Mouse (Mus musculus) midbrain, embryonic 12.5 days (tissue): ENCODE measurements at regions not wholly inside any gene's neighbourhood (a gene's known extent, or its start where the extent isn't known, plus 50 kb on each side); places are given as distances from the start of the nearest gene placed in this dataset.
A peak's percentile ranks its signal among the peaks of the same experiment; 100 is the strongest.
"Not testable (repeated sequence)": the region's sequence is repeated elsewhere in the genome, so short reads cannot be mapped to it uniquely, and the experiment has no call there.

ENCODE experiments used
- ATAC-seq: fragments of 200-750 bp; cut with Nextera tagmentation; 2 replicates; pipeline ENCODE4 v1.8.0; 2017; ENCODE audit warnings: low read depth, moderate TSS enrichment, moderate library complexity; ENCODE audit not compliant: low FRiP score
- H3K27ac ChIP-seq: fragments of 300-500 bp; sonication (generic); replicated peaks from 2 replicates; pipeline ENCODE4 v1.5.1; 2016; ENCODE audit warnings: mild to moderate bottlenecking
- H3K27me3 ChIP-seq: fragments of 300-500 bp; sonication (generic); 2 replicates; pipeline ENCODE4 v1.6.1; 2016; ENCODE audit warnings: mild to moderate bottlenecking
- H3K36me3 ChIP-seq: fragments of 300-500 bp; sonication (generic); 2 replicates; pipeline ENCODE4 v1.6.1; 2016
- H3K4me1 ChIP-seq: fragments of 300-500 bp; sonication (generic); 2 replicates; pipeline ENCODE4 v1.6.1; 2016
- H3K4me2 ChIP-seq: fragments of 300-500 bp; sonication (generic); replicated peaks from 2 replicates; pipeline ENCODE4 v1.6.1; 2016; ENCODE audit warnings: mild to moderate bottlenecking, moderate library complexity
- H3K4me3 ChIP-seq: fragments of 300-500 bp; sonication (generic); 2 replicates; pipeline ENCODE4 v1.5.1; 2016; ENCODE audit warnings: mild to moderate bottlenecking
- H3K9ac ChIP-seq: fragments of 300-500 bp; sonication (generic); replicated peaks from 2 replicates; pipeline ENCODE4 v1.6.1; 2016; ENCODE audit warnings: mild to moderate bottlenecking, moderate library complexity
- H3K9me3 ChIP-seq: fragments of 300-500 bp; sonication (generic); 2 replicates; pipeline ENCODE4 v1.6.1; 2016; ENCODE audit warnings: mild to moderate bottlenecking
- WGBS: fragments of 180-500 bp; shearing (Covaris S2); methylation state at CpG from one replicate; pipeline ENCODE4 v1.1.7; 2016; 5-methylcytosine and 5-hydroxymethylcytosine counted together

GRCm38 (mm10) chr3:133672742-133673447 lies 128.0 kb upstream of the Tet2 start:
- no peak overlapping the region for H3K9ac ChIP-seq
- no peak overlapping the region for H3K4me2 ChIP-seq
- no peak overlapping the region for H3K27ac ChIP-seq
- no peaks in the 10 kb centered on the region for H3K36me3 ChIP-seq
- no peaks in the 10 kb centered on the region for H3K27me3 ChIP-seq
- H3K9me3 ChIP-seq: no peaks in the 10 kb centered on the region
- no peak overlapping the region for H3K4me3 ChIP-seq
- ATAC-seq: no peak
- 80% methylated on average over 10 of the region's 10 CpGs for WGBS
- H3K4me1 ChIP-seq: 0 out of 2 replicates have a peak, but pooled peaks cover 2% of the 10 kb centered on the region

GRCm38 (mm10) chr3:133677892-133678291 lies 133.0 kb upstream of the Tet2 start:
- Histone ChIP-seq H3K4me3 (no peak overlapping the region), H3K27me3 (no peaks in the 10 kb centered on the region), H3K36me3 (no peaks in the 10 kb centered on the region), H3K9me3 (no peaks in the 10 kb centered on the region), H3K4me2 (no peak overlapping the region), H3K9ac (no peak overlapping the region), H3K4me1 (0 out of 2 replicates have a peak, but pooled peaks cover 2% of the 10 kb centered on the region), H3K27ac (no peak overlapping the region)
- WGBS: 97% methylated on average over 1 of the region's 1 CpGs
- no peak for ATAC-seq

- H3K27me3 ChIP-seq: no peaks in the 10 kb centered on the region
- H3K4me3 ChIP-seq: no peak overlapping the region
- WGBS: 84% methylated on average over 1 of the region's 1 CpGs
- no peaks in the 10 kb centered on the region for H3K9me3 ChIP-seq
- no peak overlapping the region for H3K4me2 ChIP-seq
- H3K36me3 ChIP-seq: no peaks in the 10 kb centered on the region
- no peak overlapping the region for H3K9ac ChIP-seq
- ATAC-seq: no peak
- no peaks in the 10 kb centered on the region for H3K4me1 ChIP-seq
- H3K27ac ChIP-seq: no peak overlapping the region
These were observed 135.0 kb upstream of the Tet2 start for GRCm38 (mm10) chr3:133679891-133680290.

DNA sequence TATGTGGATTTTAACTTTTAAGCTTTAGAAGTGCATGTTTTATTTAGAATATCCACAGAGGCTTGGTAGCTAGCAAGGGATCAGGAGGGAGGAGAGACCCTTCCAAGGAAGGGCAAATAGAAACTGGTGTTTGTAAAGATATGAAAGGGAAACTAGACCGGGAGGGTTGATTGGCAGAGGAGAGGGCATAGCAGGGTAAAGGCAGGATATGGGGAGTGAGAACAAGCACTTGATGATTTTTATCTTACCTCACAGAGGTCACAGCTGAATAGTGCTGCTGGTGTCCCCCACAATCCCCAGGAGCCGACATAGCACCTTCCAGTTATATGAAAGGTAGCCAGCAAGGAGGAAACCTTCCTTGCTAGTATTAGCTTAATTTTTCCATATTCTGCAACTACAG lies 135.4 kb upstream of the Tet2 start:
- H3K27ac ChIP-seq: no peak overlapping the region
- H3K4me1 ChIP-seq: no peaks in the 10 kb centered on the region
- H3K27me3 ChIP-seq: no peaks in the 10 kb centered on the region
- no peaks in the 10 kb centered on the region for H3K9me3 ChIP-seq
- ATAC-seq: no peak
- H3K36me3 ChIP-seq: no peaks in the 10 kb centered on the region
- 90% methylated on average over 2 of the region's 2 CpGs for WGBS
- no peak overlapping the region for H3K9ac ChIP-seq
- H3K4me2 ChIP-seq: no peak overlapping the region
- no peak overlapping the region for H3K4me3 ChIP-seq

GRCm38 (mm10) chr3:133680805-133681204 lies 135.9 kb upstream of the Tet2 start:
- H3K4me1 ChIP-seq: no peaks in the 10 kb centered on the region
- no peaks in the 10 kb centered on the region for H3K9me3 ChIP-seq
- H3K36me3 ChIP-seq: no peaks in the 10 kb centered on the region
- ATAC-seq: no peak
- 83% methylated on average over 3 of the region's 3 CpGs for WGBS
- H3K27me3 ChIP-seq: no peaks in the 10 kb centered on the region
- no peak overlapping the region for H3K4me3 ChIP-seq
- no peak overlapping the region for H3K9ac ChIP-seq
- H3K4me2 ChIP-seq: no peak overlapping the region
- H3K27ac ChIP-seq: no peak overlapping the region

DNA sequence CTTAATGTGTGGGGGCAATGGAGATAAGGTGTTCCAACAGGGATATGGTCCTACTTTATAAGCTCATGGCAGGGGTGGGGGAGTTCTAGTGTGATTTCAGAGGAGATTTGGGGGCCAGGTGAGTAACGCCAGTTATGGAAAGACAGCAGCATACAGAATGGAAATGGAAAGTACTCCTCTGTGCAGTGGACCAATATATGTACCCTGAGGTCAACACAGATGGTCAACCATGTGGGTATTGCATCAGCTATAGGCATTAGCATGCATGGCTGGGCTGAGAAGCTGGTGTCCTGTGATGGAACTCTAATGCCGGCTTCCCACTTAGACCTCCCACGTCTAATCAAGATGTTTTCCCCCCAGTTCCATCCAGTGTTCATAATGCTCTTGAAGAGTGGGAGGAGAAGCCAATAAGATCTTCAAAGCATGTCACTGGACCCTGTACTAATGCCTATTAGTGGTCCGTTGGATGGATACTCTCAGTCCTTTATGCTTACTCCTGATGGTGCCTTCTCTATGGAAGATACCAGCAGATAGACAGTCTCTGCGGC lies 139.3 kb upstream of the Tet2 start:
- no peaks in the 10 kb centered on the region for H3K27me3 ChIP-seq
- no peaks in the 10 kb centered on the region for H3K4me1 ChIP-seq
- 80% methylated on average over 5 of the region's 5 CpGs for WGBS
- H3K4me2 ChIP-seq: no peak overlapping the region
- H3K4me3 ChIP-seq: no peak overlapping the region
- no peaks in the 10 kb centered on the region for H3K9me3 ChIP-seq
- H3K9ac ChIP-seq: no peak overlapping the region
- ATAC-seq: no peak
- H3K36me3 ChIP-seq: no peaks in the 10 kb centered on the region
- no peak overlapping the region for H3K27ac ChIP-seq

DNA sequence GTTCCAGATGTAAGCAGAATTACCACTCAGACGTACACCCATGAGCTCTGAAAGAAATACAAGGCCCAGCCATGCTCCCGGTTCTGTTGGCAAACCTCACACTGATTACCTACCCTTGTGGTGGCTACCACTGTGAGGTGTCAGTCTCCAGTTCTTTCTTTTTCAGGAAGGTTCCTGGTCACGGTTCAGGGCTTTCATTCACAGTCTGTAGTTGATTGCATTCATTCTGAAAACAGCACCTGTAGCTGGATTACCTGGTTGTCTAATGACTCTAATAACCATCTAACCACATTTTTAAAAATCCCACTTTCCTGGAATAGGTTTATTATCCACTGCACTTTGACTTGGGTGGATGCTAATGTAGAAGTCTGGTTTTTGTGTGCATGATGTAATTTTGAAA lies 139.8 kb upstream of the Tet2 start:
- Histone ChIP-seq H3K9ac (no peak overlapping the region), H3K4me1 (no peaks in the 10 kb centered on the region), H3K27me3 (no peaks in the 10 kb centered on the region), H3K27ac (no peak overlapping the region), H3K4me2 (no peak overlapping the region), H3K4me3 (no peak overlapping the region), H3K9me3 (no peaks in the 10 kb centered on the region), H3K36me3 (no peaks in the 10 kb centered on the region)
- 0 out of 2 replicates have a peak, but pooled peaks have one; percentile 27 for ATAC-seq
- 76% methylated on average over 3 of the region's 3 CpGs for WGBS

GRCm38 (mm10) chr3:133685393-133685792 lies 140.5 kb upstream of the Tet2 start:
- H3K36me3 ChIP-seq: no peaks in the 10 kb centered on the region
- no peak overlapping the region for H3K9ac ChIP-seq
- H3K9me3 ChIP-seq: no peaks in the 10 kb centered on the region
- WGBS: 78% methylated on average over 3 of the region's 3 CpGs
- no peak overlapping the region for H3K4me3 ChIP-seq
- no peaks in the 10 kb centered on the region for H3K4me1 ChIP-seq
- no peak overlapping the region for H3K4me2 ChIP-seq
- no peak overlapping the region for H3K27ac ChIP-seq
- ATAC-seq: no peak
- H3K27me3 ChIP-seq: no peaks in the 10 kb centered on the region

- H3K4me1 ChIP-seq: no peaks in the 10 kb centered on the region
- H3K36me3 ChIP-seq: no peaks in the 10 kb centered on the region
- H3K9me3 ChIP-seq: no peaks in the 10 kb centered on the region
- no peak for ATAC-seq
- no peak overlapping the region for H3K4me2 ChIP-seq
- no peak overlapping the region for H3K27ac ChIP-seq
- H3K27me3 ChIP-seq: no peaks in the 10 kb centered on the region
- WGBS: 55% methylated on average over 4 of the region's 4 CpGs
- H3K9ac ChIP-seq: no peak overlapping the region
- no peak overlapping the region for H3K4me3 ChIP-seq
These were observed 149.1 kb upstream of the Tet2 start for GRCm38 (mm10) chr3:133694057-133694456.

DNA sequence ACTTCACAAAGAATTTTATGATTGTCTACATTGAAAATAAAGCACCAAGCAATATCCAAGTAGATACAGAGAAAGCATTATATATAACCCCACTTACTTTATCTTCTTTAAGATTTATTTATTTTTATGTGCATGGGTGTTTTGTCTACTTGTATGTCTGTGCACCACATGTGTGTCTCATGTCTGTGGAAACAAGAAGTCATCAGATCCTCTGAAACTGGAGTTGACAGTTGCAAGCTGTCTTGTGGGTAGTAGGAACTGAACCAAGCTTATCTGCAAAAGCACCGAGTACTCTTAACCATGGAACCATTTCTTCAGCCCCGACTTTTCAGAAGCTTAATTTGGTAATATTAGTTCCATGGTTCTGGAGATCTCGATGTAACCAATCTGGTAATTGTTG lies 151.2 kb upstream of the Tet2 start:
- H3K4me3 ChIP-seq: no peak overlapping the region
- ATAC-seq: no peak
- no peaks in the 10 kb centered on the region for H3K27me3 ChIP-seq
- H3K4me2 ChIP-seq: no peak overlapping the region
- no peak overlapping the region for H3K9ac ChIP-seq
- no peak overlapping the region for H3K27ac ChIP-seq
- WGBS: 88% methylated on average over 3 of the region's 3 CpGs
- H3K36me3 ChIP-seq: no peaks in the 10 kb centered on the region
- no peaks in the 10 kb centered on the region for H3K9me3 ChIP-seq
- no peaks in the 10 kb centered on the region for H3K4me1 ChIP-seq

- H3K9me3 ChIP-seq, H3K4me2 ChIP-seq, ATAC-seq, H3K27me3 ChIP-seq, H3K27ac ChIP-seq, H3K4me3 ChIP-seq, H3K9ac ChIP-seq, H3K36me3 ChIP-seq, H3K4me1 ChIP-seq: not testable (repeated sequence)
These were observed 159.9 kb upstream of the Tet2 start for GRCm38 (mm10) chr3:133704849-133705248.

GRCm38 (mm10) chr3:133711518-133711917 lies 166.6 kb upstream of the Tet2 start:
- H3K4me2 ChIP-seq: no peak overlapping the region
- no peaks in the 10 kb centered on the region for H3K27me3 ChIP-seq
- H3K36me3 ChIP-seq: no peaks in the 10 kb centered on the region
- WGBS: 81% methylated on average over 1 of the region's 1 CpGs
- no peak for ATAC-seq
- H3K27ac ChIP-seq: no peak overlapping the region
- H3K9ac ChIP-seq: no peak overlapping the region
- H3K9me3 ChIP-seq: no peaks in the 10 kb centered on the region
- no peak overlapping the region for H3K4me3 ChIP-seq
- H3K4me1 ChIP-seq: no peaks in the 10 kb centered on the region
